Mouse (Mus musculus) kidney, adult 18-20 months (tissue): Measurements from ENCODE around the gene Wdr91.

Experiments used
- DNase-seq: peaks from one replicate; pipeline ENCODE4 v3.0.0; 2021

The Wdr91 gene

GRCm38 (mm10) chr6:34877509-34878321 is 33.0 kb downstream of the Wdr91 start, which contains the start of gene Cyren:
Gene Cyren (minus strand): TSS chr6:34878060.
- peak; percentile 93 for DNase-seq

- no peak for DNase-seq
Measured at GRCm38 (mm10) chr6:34876835-34877156, 33.9 kb downstream of the Wdr91 start.

- DNase-seq: no peak
Measured at GRCm38 (mm10) chr6:34875966-34876834, 34.5 kb downstream of the Wdr91 start.

GRCm38 (mm10) chr6:34875268-34875761 is 35.4 kb downstream of the Wdr91 start:
- DNase-seq: no peak

GRCm38 (mm10) chr6:34874101-34874921 is 36.4 kb downstream of the Wdr91 start:
- peak; percentile 67 for DNase-seq

GRCm38 (mm10) chr6:34872871-34873270 is 37.8 kb downstream of the Wdr91 start:
- no peak for DNase-seq

- DNase-seq: no peak
Measured at GRCm38 (mm10) chr6:34871929-34872328, 38.7 kb downstream of the Wdr91 start.

GRCm38 (mm10) chr6:34870724-34871123 is 40.0 kb downstream of the Wdr91 start:
- no peak for DNase-seq

GRCm38 (mm10) chr6:34870136-34870535 is 40.5 kb downstream of the Wdr91 start:
- no peak for DNase-seq

- peak; percentile 32 for DNase-seq
Measured at GRCm38 (mm10) chr6:34869225-34869915, 41.3 kb downstream of the Wdr91 start.

- DNase-seq: no peak
Measured at GRCm38 (mm10) chr6:34868507-34869217, 42.0 kb downstream of the Wdr91 start.

- no peak for DNase-seq
Measured at GRCm38 (mm10) chr6:34867995-34868350, 42.7 kb downstream of the Wdr91 start.

GRCm38 (mm10) chr6:34867301-34867994 is 43.2 kb downstream of the Wdr91 start:
- no peak for DNase-seq

- DNase-seq: no peak
Measured at GRCm38 (mm10) chr6:34866786-34867185, 43.9 kb downstream of the Wdr91 start.

- DNase-seq: peak; percentile 58
Measured at GRCm38 (mm10) chr6:34865711-34866593, 44.7 kb downstream of the Wdr91 start.

- DNase-seq: peak; percentile 55
Measured at GRCm38 (mm10) chr6:34865213-34865612, 45.5 kb downstream of the Wdr91 start.

GRCm38 (mm10) chr6:34863786-34864514 is 46.7 kb downstream of the Wdr91 start:
- DNase-seq: peak; percentile 16

- DNase-seq: peak; percentile 74
Measured at GRCm38 (mm10) chr6:34862791-34863403, 47.8 kb downstream of the Wdr91 start, which contains the start of gene Tmem140. Gene Tmem140 (plus strand): TSS chr6:34863146.

GRCm38 (mm10) chr6:34862381-34862780 is 48.3 kb downstream of the Wdr91 start:
- peak; percentile 51 for DNase-seq
